Mouse (Mus musculus) midbrain, embryonic 16.5 days (tissue): ENCODE results near the gene Igfbp5. TPM values are rescaled to one million over a fixed set of nuclear protein-coding genes. Genes with fewer than 3 reads are reported as not detected.

Experiments
- ATAC-seq: fragments of 200-750 bp; cut with Nextera tagmentation; 2 replicates; pipeline ENCODE4 v1.8.0; 2017; ENCODE audit warnings: moderate TSS enrichment
- H3K27ac ChIP-seq: fragments of 300-500 bp; sonication (generic); 2 replicates; pipeline ENCODE4 v1.5.1; 2014; ENCODE audit warnings: mild to moderate bottlenecking, low read length, mixed read lengths
- H3K27me3 ChIP-seq: fragments of 300-500 bp; sonication (generic); 2 replicates; pipeline ENCODE4 v1.6.1; 2014; ENCODE audit warnings: low read depth, low read length, mixed read lengths; ENCODE audit not compliant: control insufficient read depth, insufficient read depth
- H3K36me3 ChIP-seq: fragments of 300-500 bp; sonication (generic); 2 replicates; pipeline ENCODE4 v1.6.1; 2014; ENCODE audit warnings: mild to moderate bottlenecking, low read length, moderate library complexity, mixed read lengths; ENCODE audit not compliant: control insufficient read depth, insufficient read depth
- H3K4me1 ChIP-seq: fragments of 300-500 bp; sonication (generic); 2 replicates; pipeline ENCODE4 v1.6.1; 2014; ENCODE audit warnings: mild to moderate bottlenecking, low read length, mixed read lengths; ENCODE audit not compliant: control insufficient read depth, insufficient read depth
- H3K4me2 ChIP-seq: fragments of 300-500 bp; sonication (generic); 2 replicates; pipeline ENCODE4 v1.6.1; 2014; ENCODE audit warnings: mild to moderate bottlenecking, low read length, mixed read lengths
- H3K4me3 ChIP-seq: fragments of 300-500 bp; sonication (generic); 2 replicates; pipeline ENCODE4 v1.5.1; 2014; ENCODE audit warnings: low read depth, mild to moderate bottlenecking, low read length, moderate library complexity, mixed read lengths
- H3K9ac ChIP-seq: fragments of 300-500 bp; sonication (generic); 2 replicates; pipeline ENCODE4 v1.6.1; 2014; ENCODE audit warnings: low read depth, low read length, mixed read lengths
- H3K9me3 ChIP-seq: fragments of 300-500 bp; sonication (generic); replicated peaks from 2 replicates; pipeline ENCODE4 v1.6.1; 2014; ENCODE audit warnings: mild to moderate bottlenecking, low read length, mixed read lengths; ENCODE audit not compliant: control insufficient read depth, poor library complexity, severe bottlenecking
- WGBS: fragments of 180-500 bp; shearing (Covaris S2); extraction: QIAGEN DNeasy Blood & Tissue Kit; methylation state at CpG from one replicate; pipeline ENCODE4 v1.1.7; 2014; 5-methylcytosine and 5-hydroxymethylcytosine counted together
- polyA plus RNA-seq: library from polyadenylated mRNA; unstranded; fragments of >200 nt; fragmentation: Nextera tagmentation; extraction: Ambion mirVana; gene quantifications from 2 replicates; pipeline ENCODE4 v1.2.1, GENCODE M21; 2015

The Igfbp5 gene
- polyA plus RNA-seq, 1 experiment from 2014 or later: 42.6 TPM

- peak overlapping the region; percentile 43 for H3K4me2 ChIP-seq
These were observed 4.0 kb upstream of the Igfbp5 start for GRCm38 (mm10) chr1:72878473-72879318.

GRCm38 (mm10) chr1:72877892-72878291 lies 3.2 kb upstream of the Igfbp5 start:
- no peaks in the 10 kb centered on the region for H3K36me3 ChIP-seq
- H3K27ac ChIP-seq: no peak overlapping the region
- ATAC-seq: peak; percentile 54; the same call in 1 of the 2 replicates
- H3K4me3 ChIP-seq: no peak overlapping the region
- peaks cover 27% of the 10 kb centered on the region for H3K4me1 ChIP-seq
- WGBS: 0% methylated on average over 3 of the region's 3 CpGs
- 0 out of 2 replicates have a peak, but pooled peaks cover 4% of the 10 kb centered on the region for H3K27me3 ChIP-seq
- peak overlapping the region; percentile 43 for H3K4me2 ChIP-seq
- no peak overlapping the region for H3K9ac ChIP-seq
- no peaks in the 10 kb centered on the region for H3K9me3 ChIP-seq

More at GRCm38 (mm10) chr1:72878473-72879318, 4.0 kb upstream of the Igfbp5 start:
- ATAC-seq: no peak
- 51% methylated on average over 25 of the region's 25 CpGs for WGBS
- Histone ChIP-seq H3K27ac (no peak overlapping the region), H3K36me3 (no peaks in the 10 kb centered on the region), H3K4me1 (peaks cover 22% of the 10 kb centered on the region), H3K27me3 (0 out of 2 replicates have a peak, but pooled peaks cover 4% of the 10 kb centered on the region), H3K9me3 (no peaks in the 10 kb centered on the region), H3K4me3 (no peak overlapping the region), H3K9ac (no peak overlapping the region)

- Histone ChIP-seq H3K36me3 (no peaks in the 10 kb centered on the region), H3K4me3 (no peak overlapping the region), H3K9ac (no peak overlapping the region), H3K4me2 (no peak overlapping the region; the same call in 1 of the 2 replicates), H3K9me3 (no peaks in the 10 kb centered on the region), H3K4me1 (peaks cover 31% of the 10 kb centered on the region), H3K27ac (no peak overlapping the region), H3K27me3 (0 out of 2 replicates have a peak, but pooled peaks cover 4% of the 10 kb centered on the region)
- ATAC-seq: no peak
- WGBS: 46% methylated on average over 3 of the region's 3 CpGs
These were observed 1.4 kb upstream of the Igfbp5 start for GRCm38 (mm10) chr1:72876111-72876510.

- peaks cover 34% of the 10 kb centered on the region for H3K4me1 ChIP-seq
- ATAC-seq: no peak
These were observed 1.0 kb upstream of the Igfbp5 start for GRCm38 (mm10) chr1:72875708-72876107.

GRCm38 (mm10) chr1:72873511-72874286 lies 985 bp downstream of the Igfbp5 start:
- Histone ChIP-seq H3K36me3 (no peaks in the 10 kb centered on the region), H3K27ac (peak overlapping the region; percentile 77), H3K9me3 (no peaks in the 10 kb centered on the region), H3K4me2 (peak overlapping the region; percentile 81), H3K4me3 (peak overlapping the region; percentile 51), H3K4me1 (peaks cover 45% of the 10 kb centered on the region), H3K27me3 (0 out of 2 replicates have a peak, but pooled peaks cover 4% of the 10 kb centered on the region), H3K9ac (peak overlapping the region; percentile 68)
- peak; percentile 8; the same call in 1 of the 2 replicates for ATAC-seq
- WGBS: under 1% methylated on average over 43 of the region's 43 CpGs

More at GRCm38 (mm10) chr1:72875708-72876107, 1.0 kb upstream of the Igfbp5 start:
- Histone ChIP-seq H3K4me3 (peak overlapping the region; percentile 51), H3K27me3 (0 out of 2 replicates have a peak, but pooled peaks cover 4% of the 10 kb centered on the region), H3K27ac (no peak overlapping the region), H3K9me3 (no peaks in the 10 kb centered on the region), H3K9ac (no peak overlapping the region), H3K4me2 (peak overlapping the region; percentile 81; the same call in 1 of the 2 replicates), H3K36me3 (no peaks in the 10 kb centered on the region)
- 6% methylated on average over 3 of the region's 3 CpGs for WGBS

GRCm38 (mm10) chr1:72873078-72873477 lies 1.6 kb downstream of the Igfbp5 start:
- 0 out of 2 replicates have a peak, but pooled peaks cover 4% of the 10 kb centered on the region for H3K27me3 ChIP-seq
- H3K9me3 ChIP-seq: no peaks in the 10 kb centered on the region
- H3K27ac ChIP-seq: peak overlapping the region; percentile 77
- no peaks in the 10 kb centered on the region for H3K36me3 ChIP-seq
- peak overlapping the region; percentile 81 for H3K4me2 ChIP-seq
- H3K4me1 ChIP-seq: peaks cover 42% of the 10 kb centered on the region
- WGBS: under 1% methylated on average over 16 of the region's 16 CpGs
- peak overlapping the region; percentile 68 for H3K9ac ChIP-seq
- ATAC-seq: no peak
- peak overlapping the region; percentile 51 for H3K4me3 ChIP-seq

- peak; percentile 55 for ATAC-seq
- H3K27ac ChIP-seq: peak overlapping the region; percentile 77
- H3K4me3 ChIP-seq: peak overlapping the region; percentile 51
- H3K4me1 ChIP-seq: peaks cover 42% of the 10 kb centered on the region
- 0% methylated on average over 8 of the region's 8 CpGs for WGBS
- no peak overlapping the region for H3K9ac ChIP-seq
- H3K27me3 ChIP-seq: 0 out of 2 replicates have a peak, but pooled peaks cover 4% of the 10 kb centered on the region
- H3K9me3 ChIP-seq: no peaks in the 10 kb centered on the region
- no peaks in the 10 kb centered on the region for H3K36me3 ChIP-seq
- peak overlapping the region; percentile 81 for H3K4me2 ChIP-seq
These were observed 2.2 kb downstream of the Igfbp5 start for GRCm38 (mm10) chr1:72872521-72872920.

- peak overlapping the region; percentile 51 for H3K4me3 ChIP-seq
- no peaks in the 10 kb centered on the region for H3K9me3 ChIP-seq
- H3K27me3 ChIP-seq: no peaks in the 10 kb centered on the region
- H3K4me2 ChIP-seq: peak overlapping the region; percentile 81
- ATAC-seq: peak; percentile 41
- peak overlapping the region; percentile 85 for H3K27ac ChIP-seq
- peak overlapping the region; percentile 72 for H3K9ac ChIP-seq
- whole genome bisulfite sequencing: under 1% methylated on average over 34 of the region's 34 CpGs
- peaks cover 42% of the 10 kb centered on the region for H3K4me1 ChIP-seq
- no peaks in the 10 kb centered on the region for H3K36me3 ChIP-seq
These were observed 2.8 kb downstream of the Igfbp5 start for GRCm38 (mm10) chr1:72871697-72872411.
